Mouse (Mus musculus): ENCODE measurements at regions not wholly inside any gene's neighbourhood (a gene's known extent, or its start where the extent isn't known, plus 50 kb on each side); places are given as distances from the start of the nearest gene placed in this dataset.

DNA sequence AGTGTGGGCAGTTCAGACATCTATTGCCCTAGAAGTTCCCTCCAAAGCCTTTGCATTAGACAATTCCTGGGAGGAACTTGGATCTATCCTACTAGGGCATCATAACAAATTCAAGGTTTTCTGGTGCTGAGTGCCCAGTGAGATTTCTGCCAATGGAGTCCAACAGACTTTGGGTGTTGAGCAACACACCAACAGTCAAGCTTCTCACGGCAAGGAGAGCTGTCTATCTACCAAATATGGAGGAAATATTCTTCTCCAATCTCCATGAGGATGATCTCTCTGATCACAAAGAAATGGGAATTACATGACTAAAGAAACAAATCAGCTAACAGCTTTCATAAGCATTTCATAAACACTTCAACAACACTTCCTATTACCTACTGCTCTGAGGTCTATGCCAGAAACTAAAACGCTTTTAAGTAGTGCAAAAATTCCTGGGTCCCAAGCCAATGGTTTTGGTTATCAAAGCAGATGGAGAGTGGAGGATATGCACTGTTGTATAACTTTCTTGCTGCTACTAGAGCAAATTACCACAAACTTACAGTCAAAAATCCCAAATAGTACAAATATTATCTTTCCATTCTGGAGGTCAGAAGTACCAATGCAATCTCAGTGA is 351.8 kb upstream of the Atp2b1 start:
- DNase-seq (ENCODE audit: low spot score in 2 of 2): no peak

DNA sequence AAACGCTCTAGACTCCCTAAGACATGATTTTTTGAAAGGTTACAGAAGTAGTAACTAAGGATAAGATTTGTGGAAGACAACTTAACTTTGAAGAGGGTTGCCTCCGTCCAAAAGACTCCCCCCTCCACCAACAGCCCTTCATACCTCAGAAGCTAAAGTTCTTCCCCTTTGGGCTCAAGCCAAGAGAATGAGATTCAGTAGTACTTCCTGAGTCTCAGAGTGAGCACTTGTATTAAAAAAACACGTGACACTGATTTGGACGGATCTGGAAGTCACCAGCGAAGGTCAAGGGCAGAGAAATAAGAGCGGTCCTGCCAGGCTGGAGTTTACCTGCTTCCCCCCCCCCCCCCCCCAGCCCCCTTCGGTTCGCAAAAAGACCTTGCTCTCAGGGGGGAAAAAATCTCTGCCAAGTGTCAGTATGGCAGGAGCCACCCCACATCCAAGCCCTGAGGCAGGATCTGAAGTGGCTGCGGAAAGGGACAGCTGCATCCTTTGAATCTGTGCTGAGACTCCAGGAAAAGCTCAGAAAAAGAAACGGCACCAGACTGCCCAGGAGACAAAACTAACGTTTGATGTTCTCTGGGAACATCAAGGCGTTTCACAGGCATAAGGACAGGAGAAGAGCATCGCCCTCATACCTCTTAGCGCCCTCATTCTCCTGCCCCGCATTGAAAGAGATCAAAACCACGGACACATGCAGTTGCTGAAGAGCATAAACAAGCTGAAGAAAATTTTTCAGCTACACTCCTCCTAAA is 341.2 kb upstream of the Atp2b1 start:
- no peak for DNase-seq (ENCODE audit: low spot score in 2 of 2)

DNA sequence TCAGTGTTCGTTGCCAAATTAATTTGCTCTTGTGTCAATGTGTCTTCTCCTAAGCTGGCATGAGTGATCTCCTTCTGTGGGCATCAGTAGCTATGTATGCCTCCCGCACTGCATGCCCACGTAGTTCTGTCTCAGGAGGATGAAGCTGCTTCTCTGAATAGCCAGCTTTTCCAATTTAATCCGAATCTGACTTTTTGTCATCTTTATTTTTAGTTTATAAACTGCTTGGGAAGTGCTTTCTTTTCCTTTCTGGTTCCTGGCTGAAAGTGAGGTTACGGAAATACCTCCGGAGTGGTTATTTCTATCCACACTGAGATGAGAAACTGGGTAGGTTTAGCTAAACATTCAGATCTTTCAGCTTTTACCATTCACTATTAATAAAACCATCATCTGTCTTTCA is 337.2 kb upstream of the Atp2b1 start:
- no peak for DNase-seq (ENCODE audit: low spot score in 2 of 2)

DNA sequence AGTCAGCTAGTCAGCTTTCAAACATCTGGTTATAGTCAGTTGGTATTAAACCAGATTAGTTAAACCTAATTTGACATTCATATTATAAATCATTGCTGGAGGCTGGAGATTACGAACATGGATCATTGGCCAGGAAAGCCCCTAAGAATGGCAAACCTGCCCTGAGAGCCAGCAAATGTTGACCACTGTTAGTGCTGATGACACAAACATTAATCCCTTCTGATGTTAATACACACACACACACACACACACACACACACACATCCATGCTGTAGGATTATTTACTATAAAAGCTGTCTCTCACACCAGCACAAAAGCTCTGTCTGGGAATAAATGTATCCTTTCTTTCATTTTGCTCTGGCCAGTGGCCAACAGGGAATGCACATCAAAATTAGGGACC is 329.4 kb upstream of the Atp2b1 start:
- DNase-seq (ENCODE audit: low spot score in 2 of 2): no peak

DNA sequence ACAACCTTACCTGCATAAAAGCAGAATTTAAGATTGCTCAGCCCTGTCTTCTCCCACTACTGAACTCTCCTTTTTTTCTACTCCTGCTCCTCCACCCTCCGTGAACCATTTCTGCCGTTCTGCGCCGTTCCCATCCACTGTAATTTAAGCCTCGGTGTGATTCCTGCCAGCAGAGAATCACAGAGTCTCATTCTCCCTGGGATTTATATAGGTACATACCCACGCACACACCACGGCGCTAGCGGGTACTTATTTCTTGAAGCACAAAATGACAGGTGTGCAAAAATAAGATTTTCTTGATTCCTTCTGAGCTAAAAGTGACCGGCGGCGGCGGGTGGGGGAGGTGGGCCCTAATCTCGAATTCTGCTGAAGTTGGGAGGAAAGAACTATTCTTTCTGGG is 324.5 kb upstream of the Atp2b1 start:
- DNase-seq (ENCODE audit: low spot score in 2 of 2): no peak

DNA sequence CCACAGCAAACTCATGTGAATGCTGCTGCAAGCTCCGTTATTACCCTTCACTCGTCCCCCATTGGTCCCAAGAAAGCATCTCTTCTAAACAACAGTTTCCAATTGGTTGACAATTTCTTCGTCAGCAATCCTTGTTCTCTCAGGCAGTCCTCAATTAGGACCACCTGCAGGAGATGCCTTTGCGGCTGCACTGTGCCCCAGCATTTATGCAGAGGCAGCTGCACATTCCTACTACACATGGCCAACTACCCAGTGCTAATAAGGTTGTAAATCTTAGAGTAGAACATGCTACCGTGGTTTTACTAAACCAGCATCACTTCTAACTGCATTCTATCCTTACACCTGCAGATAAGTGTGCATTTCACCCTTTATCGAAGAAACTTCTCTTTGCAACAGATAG is 322.1 kb upstream of the Atp2b1 start:
- no peak for DNase-seq (ENCODE audit: low spot score in 2 of 2)

DNA sequence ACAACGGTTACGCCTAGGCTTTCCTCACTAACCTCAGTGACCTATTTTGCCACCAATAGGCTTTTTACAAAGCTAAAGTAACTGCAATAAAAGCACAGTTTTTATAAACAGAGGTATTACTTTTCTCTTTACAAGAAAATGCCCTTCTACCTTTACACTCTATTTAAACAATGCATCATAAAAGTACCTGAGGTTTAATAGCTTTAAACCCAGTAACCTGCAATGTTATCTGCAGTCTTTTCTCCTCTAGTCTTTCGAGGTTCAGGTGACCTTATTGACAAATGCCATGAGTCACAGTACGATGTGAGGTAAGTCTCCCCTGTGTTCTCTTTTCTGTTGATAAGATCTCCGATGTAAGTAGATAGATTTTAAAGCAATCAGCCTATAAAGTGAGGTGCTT is 320.3 kb upstream of the Atp2b1 start:
- DNase-seq (ENCODE audit: low spot score in 2 of 2): no peak

DNA sequence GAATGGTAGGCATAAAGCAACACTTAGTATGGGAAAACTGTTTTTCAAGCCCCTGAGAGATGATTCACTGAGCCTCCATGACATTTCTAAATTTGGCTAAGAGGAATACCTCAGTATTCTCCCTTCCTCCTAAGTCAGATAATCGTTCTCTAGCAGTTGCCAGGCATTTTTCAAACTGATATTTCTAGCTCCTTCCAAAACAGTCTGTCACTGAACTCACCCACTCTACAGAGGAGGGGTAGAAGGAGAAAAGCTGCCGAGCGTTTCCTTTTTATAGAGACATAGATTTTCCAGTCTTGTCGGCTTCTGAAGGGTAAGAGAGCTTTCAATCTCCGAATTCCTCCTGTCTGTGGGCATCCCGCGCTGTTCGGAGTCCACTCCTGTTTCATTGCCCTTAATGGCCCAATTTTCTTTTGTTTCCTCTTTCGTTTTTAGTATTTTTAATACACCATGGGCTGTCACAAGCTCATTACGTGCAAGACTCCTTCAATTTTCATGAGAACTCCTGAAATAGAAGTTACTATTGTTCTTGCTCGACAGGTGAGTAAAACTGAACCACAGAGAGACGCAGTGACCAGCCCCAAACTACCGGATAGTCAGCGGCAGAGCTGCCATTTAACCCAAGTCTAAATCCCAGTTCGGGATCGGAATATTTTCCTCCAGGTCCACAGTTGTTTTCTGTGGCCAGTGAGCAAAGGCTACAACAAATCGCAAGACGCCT is 305.8 kb upstream of the Atp2b1 start:
- no peak for DNase-seq (ENCODE audit: low spot score in 2 of 2)

DNA sequence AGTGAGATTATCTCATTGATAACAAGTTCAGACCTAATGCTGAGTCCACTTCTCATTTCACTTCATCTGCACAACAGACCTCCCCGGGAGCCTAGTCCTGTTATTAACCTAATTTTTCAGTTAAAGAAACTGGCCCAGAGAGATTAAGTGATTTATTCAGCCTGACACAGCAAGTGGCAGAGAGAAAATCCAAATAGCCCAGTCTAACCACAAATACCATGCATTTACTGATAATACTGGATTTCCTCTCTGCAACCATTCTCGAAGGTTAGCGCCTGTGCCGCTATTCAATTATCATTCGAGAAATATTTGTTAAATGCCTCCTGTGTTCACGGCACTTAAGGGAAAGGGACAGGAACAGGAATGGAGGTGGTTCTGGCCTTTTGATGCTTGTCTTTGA is 303.5 kb upstream of the Atp2b1 start:
- DNase-seq (ENCODE audit: low spot score in 2 of 2): no peak

DNA sequence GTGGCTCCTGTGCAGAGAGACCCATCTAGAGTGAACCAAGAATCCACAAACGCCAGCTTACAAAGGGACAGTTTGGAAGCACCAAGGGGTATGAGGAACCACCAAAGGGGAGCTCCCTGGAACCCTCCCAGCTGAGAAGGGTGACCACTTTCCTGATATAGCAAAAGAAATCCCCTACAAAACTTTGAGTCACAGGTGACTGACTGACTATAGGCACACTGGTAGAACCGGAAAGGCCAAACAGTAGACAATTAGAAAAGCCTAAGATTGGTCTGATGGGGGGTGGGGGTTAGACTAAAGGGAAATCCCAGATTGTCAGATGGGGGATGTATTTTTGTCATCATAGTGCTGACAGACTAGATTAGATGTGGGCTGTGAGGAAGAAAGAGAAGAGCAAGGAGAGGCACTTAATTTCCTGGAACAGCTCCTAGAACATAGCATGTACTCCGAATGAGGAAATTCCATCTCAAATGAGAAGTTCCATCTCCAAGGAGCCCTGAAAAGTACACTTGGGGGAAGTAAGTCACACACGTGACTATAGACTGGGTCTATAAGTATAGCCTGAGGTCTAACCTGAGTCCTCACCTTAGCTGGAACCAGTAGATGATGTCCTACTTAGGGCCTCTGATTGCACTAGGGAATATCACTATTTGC is 302.4 kb upstream of the Atp2b1 start:
- DNase-seq (ENCODE audit: low spot score in 2 of 2): no peak

DNA sequence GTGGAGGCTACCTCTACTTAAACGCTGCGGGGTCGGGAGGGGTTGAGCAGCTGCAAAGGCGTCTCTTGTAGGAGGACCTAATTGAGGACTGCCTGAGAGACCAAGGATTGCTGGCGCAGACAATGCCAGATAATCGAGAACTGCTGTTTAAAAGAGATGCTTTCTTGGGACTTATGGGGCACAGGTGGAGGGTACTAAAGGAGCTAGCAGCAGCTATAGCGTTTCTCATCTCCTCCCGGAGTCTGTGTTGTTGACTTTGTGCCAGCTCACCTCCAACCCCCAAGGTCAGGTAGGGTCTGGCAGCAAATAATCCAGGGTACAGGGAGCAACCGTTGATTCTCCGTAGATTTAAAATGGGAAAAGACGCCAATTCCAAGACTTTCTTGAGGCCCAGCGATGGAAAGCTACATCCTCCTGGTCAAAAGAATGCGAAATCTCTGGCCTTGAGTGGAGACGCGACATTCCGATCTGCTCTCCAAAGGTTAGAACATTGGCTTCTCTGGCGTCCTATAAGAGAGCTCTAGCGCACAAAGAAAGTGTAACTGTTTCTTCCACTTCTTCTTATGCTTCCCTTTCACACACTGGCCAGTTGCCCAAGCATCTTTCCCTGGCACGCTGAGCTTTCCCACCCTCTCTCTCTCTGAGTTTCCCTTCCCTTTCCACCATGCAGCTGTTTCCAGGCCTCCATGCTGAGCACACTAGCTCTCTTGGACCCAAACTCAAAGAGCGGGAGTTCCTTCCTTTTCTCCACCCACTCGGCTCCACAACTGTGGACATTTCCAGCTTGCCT is 295.3 kb upstream of the Atp2b1 start:
- DNase-seq (ENCODE audit: low spot score in 2 of 2): no peak

DNA sequence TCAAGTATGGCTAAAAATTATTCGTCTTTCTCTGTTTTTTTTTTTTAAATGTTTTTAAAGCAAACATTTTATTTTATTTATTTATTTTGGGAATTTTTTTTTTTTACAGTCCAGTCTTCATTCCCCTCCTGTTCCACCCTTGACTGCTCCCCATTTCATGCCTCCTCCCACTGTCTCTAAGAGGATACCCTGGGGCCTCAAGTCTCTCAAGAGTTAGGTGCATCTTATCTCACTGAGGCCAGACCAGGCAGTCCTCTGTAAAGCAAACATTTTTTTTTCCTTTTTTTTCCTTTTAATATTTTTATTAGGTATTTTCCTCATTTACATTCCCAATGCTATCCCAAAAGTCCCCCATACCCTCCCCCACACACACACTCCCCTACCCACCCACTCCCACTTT is 290.1 kb upstream of the Atp2b1 start:
- DNase-seq (ENCODE audit: low spot score in 2 of 2): no peak

DNA sequence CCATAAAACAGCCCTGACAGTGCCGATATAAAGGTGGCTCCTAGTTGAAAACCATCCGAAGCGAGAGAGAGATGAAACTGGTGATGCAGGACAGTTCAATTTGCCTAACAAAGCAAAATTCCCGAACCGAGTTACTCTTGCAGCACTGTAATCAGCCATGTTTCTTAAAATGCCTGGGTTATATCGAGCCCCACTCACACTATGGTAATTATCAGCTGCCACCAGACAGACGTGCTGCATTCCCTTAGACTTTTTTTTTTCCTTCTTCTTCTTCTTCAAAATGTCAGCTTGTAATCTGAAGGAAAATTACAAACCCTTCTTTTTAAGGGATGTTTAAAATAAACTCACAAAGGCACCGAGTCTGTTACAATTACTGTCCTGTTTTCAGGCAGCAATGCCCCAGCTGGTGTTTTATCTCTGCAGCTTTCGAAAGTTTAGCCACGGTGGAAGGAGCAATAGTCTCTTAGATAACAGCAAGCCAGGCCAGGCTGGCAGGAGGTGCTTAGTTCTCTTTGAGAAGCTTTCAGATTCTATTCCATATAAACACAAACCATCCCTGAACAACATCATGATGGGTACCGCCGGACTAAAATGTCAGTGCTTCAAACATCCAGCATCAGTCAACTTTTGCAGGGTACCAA is 289.4 kb upstream of the Atp2b1 start:
- DNase-seq (ENCODE audit: low spot score in 2 of 2): no peak

DNA sequence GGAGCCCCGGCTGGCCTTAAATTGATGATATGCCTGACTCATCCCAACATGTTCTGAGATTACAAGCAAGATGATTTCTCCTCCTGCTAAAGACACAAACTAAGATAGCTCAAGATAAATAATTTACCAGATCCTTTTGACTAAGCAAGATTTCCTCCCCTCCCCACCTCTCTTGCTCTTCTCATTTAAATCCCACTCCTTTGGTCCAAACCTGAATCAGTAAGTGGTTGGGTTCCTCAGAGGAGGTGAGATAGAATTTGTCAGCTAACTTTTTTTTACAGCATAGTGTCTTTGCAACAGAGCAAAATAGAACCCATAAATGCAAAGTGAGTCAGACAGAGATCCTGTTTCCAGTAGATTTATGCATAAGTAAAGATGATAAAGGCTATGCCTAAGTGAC is 286.0 kb upstream of the Atp2b1 start:
- no peak for DNase-seq (ENCODE audit: low spot score in 2 of 2)

DNA sequence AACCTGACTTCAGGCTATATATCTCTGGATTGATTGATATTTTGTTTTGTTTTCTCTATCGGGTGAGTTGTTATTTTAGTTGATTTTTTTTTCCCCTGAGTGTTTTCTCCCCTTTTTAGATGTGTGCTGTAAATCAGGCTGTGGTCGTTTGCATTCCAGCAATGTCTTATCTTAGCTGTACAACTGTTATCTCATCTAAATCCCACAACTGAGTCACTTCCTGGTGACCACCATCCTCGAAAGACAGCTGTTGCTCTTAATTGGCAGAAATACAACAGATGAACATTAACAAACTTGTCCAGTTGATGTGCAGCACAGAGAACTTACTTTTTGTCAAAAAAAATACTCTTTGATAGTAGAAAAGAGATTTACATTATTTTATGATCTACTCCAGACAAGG is 285.0 kb upstream of the Atp2b1 start:
- no peak for DNase-seq (ENCODE audit: low spot score in 2 of 2)

DNA sequence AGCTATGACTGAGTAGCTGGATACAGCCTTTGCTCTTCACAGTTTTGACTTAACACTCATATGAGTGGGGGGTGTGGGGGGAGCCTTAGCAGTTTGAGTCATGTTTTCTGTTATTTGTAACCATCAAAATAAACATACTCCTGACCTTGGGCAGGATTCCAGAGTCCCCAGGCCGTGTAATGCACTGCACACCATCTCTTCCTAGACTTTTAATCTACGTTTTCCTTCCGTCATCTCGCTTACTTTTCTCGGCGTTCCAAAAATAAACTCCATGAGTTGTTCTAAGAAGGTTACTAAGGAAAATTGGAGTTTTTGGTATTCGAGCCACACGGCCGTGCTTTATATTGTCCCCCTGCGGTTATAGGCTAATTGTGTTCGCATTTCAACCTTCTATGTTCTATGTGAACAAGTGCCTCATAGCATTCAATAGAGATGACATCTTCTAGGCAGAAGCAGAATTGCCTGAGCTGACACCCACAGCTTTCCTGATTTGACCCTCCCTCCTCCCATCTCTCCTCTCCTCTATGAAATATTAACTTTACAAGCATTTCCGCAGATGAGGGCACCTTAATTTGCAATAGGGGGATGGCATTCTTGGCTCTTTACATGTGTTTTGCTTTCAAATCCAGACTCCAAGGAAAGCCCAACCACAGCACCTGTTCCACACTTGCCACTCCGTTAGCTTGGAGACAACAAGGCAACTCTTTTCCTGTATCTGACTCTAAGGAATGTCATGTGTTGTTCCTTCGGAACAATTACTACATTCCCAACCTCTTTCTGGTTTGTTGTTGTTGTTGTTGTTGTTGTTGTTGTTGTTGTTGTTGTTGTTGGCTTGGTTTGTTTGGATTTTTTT is 276.2 kb upstream of the Atp2b1 start:
- DNase-seq (ENCODE audit: low spot score in 2 of 2): no peak

DNA sequence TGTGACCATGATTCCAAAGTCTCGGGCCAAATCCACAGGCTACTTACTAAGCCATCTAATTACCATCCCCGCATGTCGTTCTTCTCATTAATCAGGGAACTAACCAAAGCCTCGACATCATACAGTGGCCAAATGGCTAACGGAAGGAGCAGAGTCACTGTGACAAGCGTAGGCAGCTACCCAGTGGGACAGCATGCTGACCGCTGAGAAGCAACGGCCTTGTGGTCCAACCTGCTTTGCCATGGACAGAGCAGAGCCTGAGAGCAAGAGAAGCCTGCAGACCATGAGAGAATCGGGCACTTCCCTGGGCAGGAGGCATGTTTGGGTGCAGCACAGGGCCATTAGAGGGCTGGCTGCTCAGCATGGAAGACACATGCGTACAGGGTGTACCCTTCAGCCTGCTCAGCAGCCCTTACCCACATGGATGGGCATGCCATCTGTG is 268.5 kb upstream of the Atp2b1 start:
- DNase-seq (ENCODE audit: low spot score in 2 of 2): no peak

DNA sequence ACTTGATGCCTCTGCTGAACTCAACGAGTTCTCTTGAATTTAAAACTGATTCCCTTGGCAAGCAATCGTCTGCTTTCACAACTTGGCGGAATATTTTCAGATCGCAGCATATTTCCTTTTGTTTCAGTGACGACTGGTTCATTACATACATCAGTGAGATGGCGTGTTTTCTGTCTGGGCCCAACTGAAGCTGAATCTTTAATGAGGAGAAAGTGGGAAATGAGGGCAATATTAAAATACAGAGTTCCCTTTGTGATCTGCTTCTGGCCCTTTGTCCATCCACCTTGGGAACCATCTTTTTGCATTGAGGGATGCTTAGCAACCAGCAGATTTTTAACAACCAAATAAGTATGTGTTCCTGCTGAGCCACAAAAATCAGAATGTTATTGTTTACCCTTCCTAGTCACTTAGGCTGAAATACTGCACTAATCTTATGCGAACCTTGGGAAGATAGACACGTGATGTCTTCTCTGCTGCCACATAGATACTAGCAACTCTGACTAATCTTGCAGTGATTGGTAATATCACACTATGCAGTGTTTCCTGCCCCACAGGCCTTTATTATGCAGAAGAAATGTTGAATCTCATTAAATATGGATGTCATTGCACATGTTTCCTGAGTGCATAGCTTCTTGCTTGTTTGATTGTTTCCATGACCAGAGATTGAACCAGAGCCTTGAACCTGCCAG is 267.8 kb upstream of the Atp2b1 start:
- no peak for DNase-seq (ENCODE audit: low spot score in 2 of 2)

DNA sequence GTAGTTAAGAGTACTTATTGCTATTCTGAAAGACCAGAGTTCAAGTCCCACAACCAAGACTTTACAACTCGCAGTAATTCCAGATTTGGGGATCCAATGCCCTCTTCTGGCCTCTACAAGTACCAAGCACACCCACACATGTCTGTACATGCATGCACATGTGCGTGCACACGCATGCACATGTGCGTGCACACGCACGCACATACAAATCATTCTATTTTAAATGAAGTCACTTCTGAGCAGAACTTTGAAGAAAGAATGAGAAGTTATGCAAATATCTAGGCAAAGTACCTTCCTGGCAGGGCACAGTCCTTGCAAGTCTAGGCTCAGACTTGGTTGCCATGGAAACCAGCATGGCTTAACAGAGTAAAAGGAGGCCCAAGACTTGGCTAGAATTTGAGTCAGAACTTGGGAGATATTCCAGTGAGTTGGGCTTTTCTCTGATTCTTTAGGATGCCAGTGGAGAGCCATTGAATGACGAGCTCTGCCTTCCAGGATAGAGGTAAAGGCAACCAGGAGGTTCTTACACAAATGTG is 265.4 kb upstream of the Atp2b1 start:
- no peak for DNase-seq (ENCODE audit: low spot score in 2 of 2)
